Mouse (Mus musculus) midbrain, embryonic 12.5 days (tissue): Measurements from ENCODE around the gene Nxpe2. TPM values are rescaled to one million over a fixed set of nuclear protein-coding genes. Genes with fewer than 3 reads are reported as not detected.

Experiments
- ATAC-seq: fragments of 200-750 bp; cut with Nextera tagmentation; 2 replicates; pipeline ENCODE4 v1.8.0; 2017; ENCODE audit warnings: low read depth, moderate TSS enrichment, moderate library complexity; ENCODE audit not compliant: low FRiP score
- H3K27ac ChIP-seq: fragments of 300-500 bp; sonication (generic); replicated peaks from 2 replicates; pipeline ENCODE4 v1.5.1; 2016; ENCODE audit warnings: mild to moderate bottlenecking
- H3K27me3 ChIP-seq: fragments of 300-500 bp; sonication (generic); 2 replicates; pipeline ENCODE4 v1.6.1; 2016; ENCODE audit warnings: mild to moderate bottlenecking
- H3K36me3 ChIP-seq: fragments of 300-500 bp; sonication (generic); 2 replicates; pipeline ENCODE4 v1.6.1; 2016
- H3K4me1 ChIP-seq: fragments of 300-500 bp; sonication (generic); 2 replicates; pipeline ENCODE4 v1.6.1; 2016
- H3K4me2 ChIP-seq: fragments of 300-500 bp; sonication (generic); replicated peaks from 2 replicates; pipeline ENCODE4 v1.6.1; 2016; ENCODE audit warnings: mild to moderate bottlenecking, moderate library complexity
- H3K4me3 ChIP-seq: fragments of 300-500 bp; sonication (generic); 2 replicates; pipeline ENCODE4 v1.5.1; 2016; ENCODE audit warnings: mild to moderate bottlenecking
- H3K9ac ChIP-seq: fragments of 300-500 bp; sonication (generic); replicated peaks from 2 replicates; pipeline ENCODE4 v1.6.1; 2016; ENCODE audit warnings: mild to moderate bottlenecking, moderate library complexity
- H3K9me3 ChIP-seq: fragments of 300-500 bp; sonication (generic); 2 replicates; pipeline ENCODE4 v1.6.1; 2016; ENCODE audit warnings: mild to moderate bottlenecking
- WGBS: fragments of 180-500 bp; shearing (Covaris S2); methylation state at CpG from one replicate; pipeline ENCODE4 v1.1.7; 2016; 5-methylcytosine and 5-hydroxymethylcytosine counted together
- polyA plus RNA-seq: library from polyadenylated mRNA; unstranded; fragments of >200 nt; fragmentation: Nextera tagmentation; extraction: Ambion mirVana; gene quantifications from 2 replicates; pipeline ENCODE4 v1.2.1, GENCODE M21; 2016

Nxpe2 gene
- polyA plus RNA-seq, 1 experiment from 2014 or later, result 0.54 TPM

- WGBS, result 94% methylated on average over 1 of the region's 1 CpGs
- Histone ChIP-seq H3K27ac (no peak overlapping the region), H3K27me3 (no peaks in the 10 kb centered on the region), H3K4me3 (no peak overlapping the region), H3K9ac (no peak overlapping the region), H3K9me3 (no peaks in the 10 kb centered on the region), H3K4me1 (no peaks in the 10 kb centered on the region), H3K36me3 (no peaks in the 10 kb centered on the region), H3K4me2 (no peak overlapping the region)
- ATAC-seq, result no peak
These were observed 63.0 kb downstream of the Nxpe2 start for GRCm38 (mm10) chr9:48290281-48290680.

- Histone ChIP-seq H3K4me3 (no peak overlapping the region), H3K9me3 (no peaks in the 10 kb centered on the region), H3K27ac (no peak overlapping the region), H3K4me1 (no peaks in the 10 kb centered on the region), H3K4me2 (no peak overlapping the region), H3K27me3 (no peaks in the 10 kb centered on the region), H3K36me3 (no peaks in the 10 kb centered on the region), H3K9ac (no peak overlapping the region)
- no peak for ATAC-seq
- WGBS, result 87% methylated on average over 8 of the region's 8 CpGs
These were observed 69.0 kb downstream of the Nxpe2 start for GRCm38 (mm10) chr9:48284221-48284620.

GRCm38 (mm10) chr9:48276831-48277230 is 76.4 kb downstream of the Nxpe2 start:
- 95% methylated on average over 15 of the region's 15 CpGs for WGBS
- no peak overlapping the region for H3K9ac ChIP-seq

More at GRCm38 (mm10) chr9:48276831-48277230, 76.4 kb downstream of the Nxpe2 start:
- no peak overlapping the region for H3K27ac ChIP-seq
- no peaks in the 10 kb centered on the region for H3K4me1 ChIP-seq
- no peak overlapping the region for H3K4me2 ChIP-seq
- no peaks in the 10 kb centered on the region for H3K27me3 ChIP-seq
- no peak overlapping the region for H3K4me3 ChIP-seq
- no peak for ATAC-seq
- H3K36me3 ChIP-seq, result no peaks in the 10 kb centered on the region
- no peaks in the 10 kb centered on the region for H3K9me3 ChIP-seq

Other genes starting within 250 kb of the Nxpe2 start
- 7.8 and 7.9 TPM in 2 replicates for gene Nxpe4, start 191.4 kb downstream of the Nxpe2 start, polyA plus RNA-seq
- 78.3 and 79.8 TPM in 2 replicates for gene Rexo2, start 127.2 kb upstream of the Nxpe2 start, polyA plus RNA-seq
- 98.0 and 106 TPM in 2 replicates for gene Rbm7, start 141.8 kb upstream of the Nxpe2 start, polyA plus RNA-seq
- gene Gm5617, start 142.0 kb upstream of the Nxpe2 start, polyA plus RNA-seq, result 40.6 and 41.7 TPM in 2 replicates